Mouse (Mus musculus): ENCODE results near the gene Zfp189. TPM values are rescaled to one million over a fixed set of nuclear protein-coding genes. Genes with fewer than 3 reads are reported as not detected.

The Zfp189 gene
- polyA plus RNA-seq, 1 experiment, result 1.4 TPM

DNA sequence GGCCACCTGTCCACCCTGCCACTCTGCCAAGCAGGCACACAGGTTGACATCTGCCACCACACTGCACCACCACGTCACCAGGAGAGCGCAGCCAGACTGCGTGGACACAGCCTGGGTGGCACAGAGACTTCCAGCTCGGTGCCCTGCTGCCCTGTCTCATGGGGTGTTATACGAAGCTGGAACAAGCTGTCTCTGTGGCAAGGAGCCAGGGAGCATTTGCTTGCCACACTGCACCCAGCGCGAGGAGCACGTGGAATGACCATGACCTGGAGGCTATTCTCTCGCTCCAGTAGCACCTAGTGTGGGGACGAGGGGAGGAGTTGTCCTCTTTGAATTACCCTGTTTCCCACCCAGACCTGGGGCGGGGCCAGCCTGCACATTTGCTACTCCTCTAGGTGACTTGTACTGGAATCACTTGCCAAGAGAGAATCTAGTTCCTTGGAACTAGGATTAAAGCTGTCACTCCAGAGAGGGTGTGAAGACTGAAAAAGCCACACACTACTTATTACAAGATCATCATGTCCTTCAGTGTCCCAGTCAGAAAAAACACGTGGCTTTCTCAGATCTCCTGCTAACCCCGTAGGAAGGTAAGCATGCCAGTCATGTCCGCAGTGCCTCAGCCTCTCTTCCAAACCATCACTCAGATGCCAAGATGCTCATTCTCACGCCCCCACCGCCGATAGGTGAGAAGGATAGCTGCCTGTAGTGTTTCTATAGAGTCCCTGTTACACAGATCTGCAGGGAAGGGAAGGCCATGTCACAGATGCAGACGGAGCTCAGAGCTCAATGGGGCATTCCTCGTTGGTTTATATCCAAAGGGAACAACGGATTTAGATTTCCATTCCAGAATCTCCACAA lies 39.2 kb downstream of the Zfp189 start:
- Histone ChIP-seq H3K79me2 (ENCODE audit: control insufficient read depth, insufficient read depth) (no peaks in the 10 kb centered on the region), H3K27me3 (ENCODE audit: control insufficient read depth, insufficient read depth, insufficient read length) (no peaks in the 10 kb centered on the region), H3ac (ENCODE audit: control insufficient read depth, insufficient read length) (no peak overlapping the region), H3K4me3 (no peak overlapping the region), H3K36me3 (ENCODE audit: control insufficient read depth, insufficient read depth) (no peaks in the 10 kb centered on the region), H3K4me2 (ENCODE audit: low read depth) (no peak overlapping the region)
- no peak for TF ChIP-seq TCF3 (IDR thresholded peaks at IDR 0.05; ENCODE audit: insufficient read length, low read depth)
- TF ChIP-seq MYOD1 (IDR thresholded peaks at IDR 0.05; ENCODE audit: control insufficient read depth in 1 of 3, insufficient read length in 2 of 3, low read depth in 2 of 3), result no peak
- TF ChIP-seq E2F4 (IDR thresholded peaks at IDR 0.05; ENCODE audit: insufficient read depth), result no peak
- TF ChIP-seq MYOG (IDR thresholded peaks at IDR 0.05; ENCODE audit: control insufficient read depth in 1 of 3, insufficient read depth in 1 of 3, insufficient read length in 2 of 3, low read depth in 2 of 3), result peak in 1 of 3 experiments; percentile 1
- TF ChIP-seq USF1 (IDR thresholded peaks at IDR 0.05; ENCODE audit: low read depth), result no peak

DNA sequence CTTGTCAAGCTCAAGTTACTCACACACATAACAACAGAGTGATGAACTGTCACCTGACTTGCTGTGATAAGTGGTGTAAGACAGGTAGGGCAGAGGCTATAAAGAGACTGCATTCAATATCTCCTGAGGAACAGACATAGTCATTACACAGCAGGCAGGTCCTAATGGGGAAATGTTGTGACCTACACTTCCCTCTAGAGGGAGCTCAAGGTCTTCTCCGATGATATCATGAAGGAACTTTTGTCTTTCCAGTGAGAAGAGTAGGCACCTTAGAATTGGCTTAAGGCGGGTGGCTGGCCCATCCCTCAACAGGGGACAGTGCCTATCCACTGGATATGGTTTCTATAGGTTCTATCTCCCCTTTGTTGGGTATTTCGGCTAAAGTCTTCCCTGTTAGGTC lies 46.6 kb downstream of the Zfp189 start:
- TF ChIP-seq TCF3 (IDR thresholded peaks at IDR 0.05; ENCODE audit: insufficient read length, low read depth) (no peak), POLR2AphosphoS2 (IDR thresholded peaks at IDR 0.05; ENCODE audit: insufficient read length, low read depth) (no peak), MAX (IDR thresholded peaks at IDR 0.05; ENCODE audit: low read depth) (no peak), MYOG (IDR thresholded peaks at IDR 0.05; ENCODE audit: control insufficient read depth in 1 of 3, insufficient read depth in 1 of 3, insufficient read length in 2 of 3, low read depth in 2 of 3) (no peak), SRF (IDR thresholded peaks at IDR 0.05; ENCODE audit: control insufficient read depth, insufficient read length, low read depth) (no peak), CEBPB (IDR thresholded peaks at IDR 0.05; ENCODE audit: insufficient read depth, poor library complexity, severe bottlenecking) (no peak)

DNA sequence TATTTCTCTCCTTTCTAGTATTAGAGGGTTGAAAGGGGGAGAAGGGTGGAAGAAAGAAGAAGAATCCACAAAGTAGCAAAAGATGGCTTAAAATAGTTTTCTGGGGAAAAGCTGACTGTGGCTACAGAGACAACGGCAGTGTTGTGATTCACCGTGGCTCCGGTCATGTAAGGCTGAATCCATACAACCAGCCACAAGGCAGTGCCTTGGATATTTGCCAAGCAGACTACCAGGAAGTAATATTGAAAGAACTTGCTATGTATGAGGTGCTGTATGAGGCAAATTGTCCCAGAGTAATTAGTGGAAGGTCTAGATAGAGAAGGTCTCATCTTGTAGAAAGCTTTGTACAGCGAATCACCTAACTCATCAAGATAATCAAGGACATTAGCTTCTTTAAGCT lies 51.2 kb downstream of the Zfp189 start:
- no peaks in the 10 kb centered on the region for H3K36me3 ChIP-seq (ENCODE audit: control insufficient read depth, insufficient read depth)

More for the DNA sequence above, 46.6 kb downstream of the Zfp189 start:
- Histone ChIP-seq H3ac (ENCODE audit: control insufficient read depth, insufficient read length) (no peak overlapping the region), H3K27me3 (ENCODE audit: control insufficient read depth, insufficient read depth, insufficient read length) (no peaks in the 10 kb centered on the region), H3K4me3 (no peak overlapping the region), H3K36me3 (ENCODE audit: control insufficient read depth, insufficient read depth) (no peaks in the 10 kb centered on the region), H3K79me2 (ENCODE audit: control insufficient read depth, insufficient read depth) (no peaks in the 10 kb centered on the region), H3K4me2 (ENCODE audit: low read depth) (no peak overlapping the region)

More for the DNA sequence above, 51.2 kb downstream of the Zfp189 start:
- TF ChIP-seq TCF3 (IDR thresholded peaks at IDR 0.05; ENCODE audit: insufficient read length, low read depth), result no peak
- no peak for TF ChIP-seq MYOG (IDR thresholded peaks at IDR 0.05; ENCODE audit: control insufficient read depth in 1 of 3, insufficient read depth in 1 of 3, insufficient read length in 2 of 3, low read depth in 2 of 3)
- no peak for TF ChIP-seq MYOD1 (IDR thresholded peaks at IDR 0.05; ENCODE audit: control insufficient read depth in 1 of 3, insufficient read length in 2 of 3, low read depth in 2 of 3)
- no peak for TF ChIP-seq REST (IDR thresholded peaks at IDR 0.05; ENCODE audit: insufficient read depth, insufficient read length)
- no peak for TF ChIP-seq POLR2A (IDR thresholded peaks at IDR 0.05; ENCODE audit: insufficient read length, low read depth)
- TF ChIP-seq SRF (IDR thresholded peaks at IDR 0.05; ENCODE audit: control insufficient read depth, insufficient read length, low read depth), result no peak
- TF ChIP-seq POLR2AphosphoS2 (IDR thresholded peaks at IDR 0.05; ENCODE audit: insufficient read length, low read depth), result no peak
- no peak for TF ChIP-seq MAX (IDR thresholded peaks at IDR 0.05; ENCODE audit: low read depth)
- no peak for TF ChIP-seq E2F4 (IDR thresholded peaks at IDR 0.05; ENCODE audit: insufficient read depth)
- TF ChIP-seq CEBPB (IDR thresholded peaks at IDR 0.05; ENCODE audit: insufficient read depth, poor library complexity, severe bottlenecking), result no peak
- no peak for TF ChIP-seq TCF12 (IDR thresholded peaks at IDR 0.05; ENCODE audit: insufficient read depth, poor library complexity, severe bottlenecking)
- no peak for TF ChIP-seq USF1 (IDR thresholded peaks at IDR 0.05; ENCODE audit: low read depth)
- H3K4me2 ChIP-seq (ENCODE audit: low read depth), result no peak overlapping the region
- H3ac ChIP-seq (ENCODE audit: control insufficient read depth, insufficient read length), result no peak overlapping the region
- no peaks in the 10 kb centered on the region for H3K79me2 ChIP-seq (ENCODE audit: control insufficient read depth, insufficient read depth)
- no peak overlapping the region for H3K4me3 ChIP-seq
- H3K27me3 ChIP-seq (ENCODE audit: control insufficient read depth, insufficient read depth, insufficient read length), result no peaks in the 10 kb centered on the region

Other genes with a start within 250 kb of the Zfp189 start
- gene Acnat2, start 113.0 kb upstream of the Zfp189 start, polyA plus RNA-seq (2012; fragmentation: generic; extraction: Trizol), result not detected
- gene Acnat1, start 47.3 kb upstream of the Zfp189 start, polyA plus RNA-seq (2012; fragmentation: generic; extraction: Trizol), result not detected
- not detected for gene Baat, start 14.6 kb upstream of the Zfp189 start, polyA plus RNA-seq (2012; fragmentation: generic; extraction: Trizol)
- gene Mrpl50, start 83 bp upstream of the Zfp189 start, polyA plus RNA-seq (2012; fragmentation: generic; extraction: Trizol), result 16.7 TPM
- not detected for gene Aldob, start 28.4 kb downstream of the Zfp189 start, polyA plus RNA-seq (2012; fragmentation: generic; extraction: Trizol)
- gene Tmem246, start 76.7 kb downstream of the Zfp189 start, polyA plus RNA-seq (2012; fragmentation: generic; extraction: Trizol), result 2.2 TPM
- 25.5 TPM for gene Rnf20, start 110.8 kb downstream of the Zfp189 start, polyA plus RNA-seq (2012; fragmentation: generic; extraction: Trizol)
- not detected for gene Ppp3r2, start 160.8 kb downstream of the Zfp189 start, polyA plus RNA-seq (2012; fragmentation: generic; extraction: Trizol)

Measured in myocyte (in vitro differentiated cells).